ENCODE assay signal across 11 mouse cellular contexts in genomic region chr11:31734091-31734490, GRCm38 (mm10).
DNase-seq lines count a peak whose midpoint lies in the region; ATAC-seq and TF ChIP-seq lines count a peak whose summit lies in the region.
"Had no signal": no experiment of that assay in that cellular context is flagged by ENCODE, and none has a peak within 500 bp of the region (broad histone marks: within the 10 kb centered on the region; RNA-seq: fewer than 3 reads in every experiment).

No protein-coding gene starts in this region.

- TF ChIP-seq EP300 in heart, adult 2 months (IDR thresholded peaks at IDR 0.05; ENCODE audit: insufficient read depth, low read depth, low read length) = no peak

- no peaks in the 10 kb centered on the region for H3K36me3 ChIP-seq in limb, embryonic 13.5 days
- H3K36me3 ChIP-seq in limb, embryonic 10.5 days = no peaks in the 10 kb centered on the region
- H3K36me3 ChIP-seq in hindbrain, embryonic 10.5 days = no peaks in the 10 kb centered on the region
- H3K36me3 ChIP-seq in stomach, embryonic 16.5 days (ENCODE audit: control insufficient read depth, insufficient read depth, low read length) = no peaks in the 10 kb centered on the region
- H3K36me3 ChIP-seq in heart, adult 2 months (ENCODE audit: control insufficient read depth, insufficient read depth, low read length) = no peaks in the 10 kb centered on the region; the same call in 1 of the 2 replicates
- H3K36me3 ChIP-seq: G1E had no signal

- intact Hi-C loops in heart, adult 2 months (cut with DNase I) = no loop called here

- H3K27ac ChIP-seq in limb, embryonic 13.5 days = no peak overlapping the region
- H3K27ac ChIP-seq in limb, embryonic 10.5 days = no peak overlapping the region
- H3K27ac ChIP-seq in hindbrain, embryonic 10.5 days = peak overlapping the region; percentile 73
- no peak overlapping the region for H3K27ac ChIP-seq in stomach, embryonic 16.5 days (ENCODE audit: low read length)
- H3K27ac ChIP-seq in heart, adult 2 months = no peak overlapping the region

- no peak overlapping the region for H3K4me3 ChIP-seq in limb, embryonic 13.5 days
- H3K4me3 ChIP-seq in limb, embryonic 10.5 days = no peak overlapping the region
- no peak overlapping the region for H3K4me3 ChIP-seq in hindbrain, embryonic 10.5 days
- no peak overlapping the region for H3K4me3 ChIP-seq in stomach, embryonic 16.5 days (replicated peaks; ENCODE audit: low read length)
- H3K4me3 ChIP-seq in heart, adult 2 months = no peak overlapping the region

- 0 out of 2 replicates have a peak overlapping the region, but pooled peaks have one; percentile 8 for H3K9ac ChIP-seq in limb, embryonic 13.5 days
- no peak overlapping the region for H3K9ac ChIP-seq in stomach, embryonic 16.5 days (ENCODE audit: low read length)
- H3K9ac ChIP-seq in heart, adult 2 months (ENCODE audit: low read depth, low read length) = no peak overlapping the region
- H3K9ac ChIP-seq: liver, postnatal 0 days had no signal

- WGBS in limb, embryonic 13.5 days = 32% methylated on average over 4 of the region's 4 CpGs
- WGBS in limb, embryonic 10.5 days = 65% methylated on average over 4 of the region's 4 CpGs
- WGBS in hindbrain, embryonic 10.5 days = 48% methylated on average over 4 of the region's 4 CpGs
- WGBS in stomach, embryonic 16.5 days = 65% methylated on average over 4 of the region's 4 CpGs
- WGBS in heart, adult 2 months = 36% methylated on average over 4 of the region's 4 CpGs

- peaks cover 28% of the 10 kb centered on the region for H3K4me1 ChIP-seq in limb, embryonic 13.5 days
- H3K4me1 ChIP-seq in limb, embryonic 10.5 days = peaks cover 31% of the 10 kb centered on the region
- H3K4me1 ChIP-seq in hindbrain, embryonic 10.5 days (replicated peaks) = peaks cover 50% of the 10 kb centered on the region
- no peaks in the 10 kb centered on the region for H3K4me1 ChIP-seq in stomach, embryonic 16.5 days (ENCODE audit: control insufficient read depth, insufficient read depth, low read length)
- peaks cover 14% of the 10 kb centered on the region for H3K4me1 ChIP-seq in heart, adult 2 months (ENCODE audit: control insufficient read depth, insufficient read depth, low read length)

- ATAC-seq in limb, embryonic 13.5 days (ENCODE audit: low FRiP score, low read depth) = no peak
- peak; percentile 59; the same call in 1 of the 2 replicates for ATAC-seq in stomach, embryonic 16.5 days (ENCODE audit: insufficient read depth, low FRiP score)
- ATAC-seq: liver, postnatal 0 days had no signal

- no peak for TF ChIP-seq POLR2A in heart, adult 2 months (IDR thresholded peaks at IDR 0.05; ENCODE audit: insufficient read depth, low read depth, low read length)

- no peak for DNase-seq in limb, embryonic 10.5 days (ENCODE audit: low spot score)
- DNase-seq in hindbrain, embryonic 10.5 days (ENCODE audit: low spot score) = peak; percentile 46
- peak; percentile 63 to 79 for DNase-seq in kidney, postnatal 36 days
- DNase-seq in right cerebral cortex, adult 2 months (ENCODE audit: low spot score in 2 of 2) = no peak
- DNase-seq in frontal cortex, postnatal 36 days (ENCODE audit: low spot score in 2 of 2) = no peak
- DNase-seq in heart, adult 2 months = no peak
- DNase-seq: embryo, embryonic 11 days; liver, postnatal 0 days had no signal

- no peak overlapping the region for H3K4me2 ChIP-seq in limb, embryonic 13.5 days (replicated peaks)
- no peak overlapping the region for H3K4me2 ChIP-seq in stomach, embryonic 16.5 days (ENCODE audit: low read depth, low read length)

- TF ChIP-seq CTCF in heart, adult 2 months (IDR thresholded peaks at IDR 0.05) = no peak

- no peaks in the 10 kb centered on the region for H3K79me2 ChIP-seq in heart, adult 2 months (replicated peaks; ENCODE audit: control insufficient read depth, insufficient read depth, low read length)

- no peaks in the 10 kb centered on the region for H3K27me3 ChIP-seq in limb, embryonic 13.5 days
- H3K27me3 ChIP-seq in limb, embryonic 10.5 days (ENCODE audit: low read depth, poor library complexity, severe bottlenecking) = no peaks in the 10 kb centered on the region
- 0 out of 2 replicates have a peak, but pooled peaks cover 2% of the 10 kb centered on the region for H3K27me3 ChIP-seq in hindbrain, embryonic 10.5 days (ENCODE audit: insufficient read depth, poor library complexity, severe bottlenecking)
- no peaks in the 10 kb centered on the region for H3K27me3 ChIP-seq in stomach, embryonic 16.5 days (ENCODE audit: control insufficient read depth, insufficient read depth, low read length)
- no peaks in the 10 kb centered on the region for H3K27me3 ChIP-seq in heart, adult 2 months (ENCODE audit: control insufficient read depth, insufficient read depth, low read length)

- no peaks in the 10 kb centered on the region for H3K9me3 ChIP-seq in limb, embryonic 13.5 days
- H3K9me3 ChIP-seq in limb, embryonic 10.5 days (replicated peaks) = no peaks in the 10 kb centered on the region
- no peaks in the 10 kb centered on the region for H3K9me3 ChIP-seq in hindbrain, embryonic 10.5 days
- no peaks in the 10 kb centered on the region for H3K9me3 ChIP-seq in stomach, embryonic 16.5 days (replicated peaks; ENCODE audit: control insufficient read depth, low read length)
- H3K9me3 ChIP-seq: G1E had no signal

Comparison
In these comparisons a context has a peak if more than half of its experiments do, and no peak if none do; other contexts are left out.
1. DNase-seq: peak in hindbrain, embryonic 10.5 days (single experiment) and kidney, postnatal 36 days (2 of 2); none in limb, embryonic 10.5 days (single experiment), right cerebral cortex, adult 2 months (0 of 2), frontal cortex, postnatal 36 days (0 of 2) and heart, adult 2 months (0 of 2).